Mouse (Mus musculus) right cerebral cortex, adult 2 months (tissue): Measurements from ENCODE around the gene Uvssa.
A peak's percentile ranks its signal among the peaks of the same experiment; 100 is the strongest.

Experiments used
- DNase-seq, 2 experiments: peaks; one replicate each; pipeline ENCODE4 v3.0.0; 2021 to 2022; ENCODE audit warnings: low spot score in 2 of 2

Gene Uvssa

DNA sequence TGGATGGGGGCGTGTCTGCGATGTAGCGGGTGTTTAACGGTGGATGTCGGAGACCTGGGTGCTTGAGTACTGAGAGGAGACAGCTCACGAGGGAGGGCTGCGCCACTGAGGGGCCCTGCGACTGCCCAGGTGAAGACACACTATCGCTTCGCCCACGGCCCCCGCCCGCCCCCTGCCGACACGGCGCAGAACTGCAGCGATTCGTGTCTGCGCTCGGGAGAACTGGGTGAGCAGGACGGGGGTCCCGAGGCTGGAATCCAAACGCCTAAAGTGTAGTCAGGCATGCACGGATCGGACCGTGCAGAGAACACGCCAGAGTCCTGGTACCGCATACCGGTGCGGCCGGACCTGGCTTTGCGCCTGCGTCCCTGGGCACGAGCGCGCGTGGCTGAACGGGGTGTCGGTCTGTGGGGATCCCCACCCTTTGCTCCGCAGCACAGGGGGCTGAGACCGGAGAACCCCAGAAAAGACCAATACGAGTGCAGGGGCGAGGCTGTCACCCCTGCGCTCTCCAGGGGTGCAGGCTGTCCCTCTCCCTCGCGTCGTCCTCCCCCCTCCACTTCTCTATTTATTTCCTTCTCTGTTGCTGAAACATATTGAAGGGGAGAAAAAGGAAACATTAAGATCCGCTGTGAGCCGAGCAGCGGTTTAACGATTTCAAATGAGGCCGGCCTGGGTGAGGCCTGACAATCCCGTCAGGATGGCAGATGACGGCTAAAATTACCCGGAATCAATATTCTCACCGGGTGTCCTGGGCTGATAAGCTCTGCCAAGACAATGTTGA lies 64.8 kb downstream of the Uvssa start:
- DNase-seq = peak in 1 of 2 experiments; percentile 54

DNA sequence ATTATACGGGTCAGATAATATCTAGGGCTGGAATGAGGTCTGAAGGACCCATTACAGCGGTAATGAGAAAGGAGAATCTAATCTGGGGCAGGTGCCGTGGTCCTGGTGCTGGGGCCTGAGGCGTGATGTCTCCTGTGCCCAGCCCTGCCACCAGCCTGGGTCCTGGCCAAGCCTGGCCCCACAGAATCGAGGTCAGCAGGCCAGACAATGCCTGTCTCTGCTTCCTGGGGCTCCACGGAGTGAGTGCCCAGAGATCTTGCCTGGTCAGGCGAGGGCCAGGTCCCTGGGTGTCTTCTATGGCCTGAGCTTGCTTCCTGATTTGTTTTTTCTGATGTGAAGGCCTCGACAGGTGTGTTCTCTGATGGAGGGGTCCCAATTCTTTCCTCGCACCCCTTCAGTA lies 65.4 kb downstream of the Uvssa start:
- no peak for DNase-seq

- no peak for DNase-seq
These were observed 77.4 kb downstream of the Uvssa start for GRCm38 (mm10) chr5:33455737-33456136.

DNA sequence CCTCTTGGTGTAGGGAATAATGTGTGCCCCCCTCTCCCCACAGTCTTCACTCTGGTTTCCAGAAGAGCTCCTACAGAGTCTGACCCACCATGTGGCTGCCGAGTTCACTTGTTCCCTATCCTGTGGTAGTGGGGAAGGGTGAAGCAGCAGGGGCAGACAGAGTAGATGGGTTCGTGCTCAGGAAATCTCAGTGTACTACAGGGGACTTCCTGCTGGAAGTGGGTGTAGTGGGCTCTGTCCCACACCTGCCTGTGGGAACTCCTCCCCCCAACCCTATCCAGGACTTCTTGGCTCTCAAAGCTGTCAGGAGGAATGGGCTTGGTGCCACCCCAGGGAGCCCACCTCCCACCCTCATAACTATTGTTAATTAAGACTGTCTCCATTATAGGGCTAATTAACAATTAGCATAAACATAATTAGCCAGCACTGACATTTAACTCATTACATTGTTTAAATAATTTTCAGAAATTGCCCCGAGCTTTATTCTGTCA lies 79.8 kb downstream of the Uvssa start:
- no peak for DNase-seq

- DNase-seq = no peak
These were observed 80.8 kb downstream of the Uvssa start for GRCm38 (mm10) chr5:33459111-33459510.

DNA sequence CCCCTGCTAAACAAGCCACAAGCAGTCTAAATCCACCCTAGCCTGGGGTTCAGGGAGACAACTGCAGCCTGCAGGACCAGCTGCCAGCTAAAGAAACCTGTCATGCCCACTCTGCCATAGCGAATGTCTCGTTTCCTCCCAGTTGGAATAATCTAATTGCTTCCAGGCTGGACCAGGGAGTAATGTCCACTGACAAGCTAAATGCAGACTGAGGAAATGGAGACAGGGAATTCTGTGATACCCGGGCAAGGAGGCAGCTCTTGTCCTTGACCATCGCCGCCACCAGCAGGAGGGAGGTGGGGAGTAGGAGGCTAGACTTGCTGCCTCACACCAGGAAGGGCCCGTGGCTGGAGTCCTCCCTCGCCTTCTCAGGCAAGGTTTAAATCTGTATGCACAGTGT lies 86.0 kb downstream of the Uvssa start:
- DNase-seq = no peak

GRCm38 (mm10) chr5:33465464-33465863 lies 87.1 kb downstream of the Uvssa start:
- DNase-seq = no peak
